In the genomic region with DNA sequence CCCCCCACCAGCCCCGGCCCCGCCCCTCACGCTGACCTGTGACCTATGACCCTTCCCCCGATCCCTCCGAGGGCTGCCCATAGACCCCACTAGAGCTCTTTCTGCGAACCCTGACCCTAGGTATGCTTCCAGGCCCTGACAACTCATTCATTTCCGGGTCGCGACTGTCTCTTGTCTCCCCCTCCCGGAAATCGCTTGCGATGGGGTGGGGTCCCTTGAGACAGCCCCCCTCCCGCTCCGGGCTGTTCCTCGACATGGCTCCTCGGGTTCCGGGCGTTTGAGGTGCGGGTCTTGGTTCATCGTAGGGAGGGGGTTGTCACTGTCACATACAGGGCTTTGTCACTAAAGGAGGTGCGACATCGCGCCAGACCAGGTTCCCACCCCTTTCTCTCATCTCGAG, we compare ENCODE assay signal across 8 mouse cellular contexts. TPM values are rescaled to one million over a fixed set of nuclear protein-coding genes. Genes with fewer than 3 reads are reported as not detected.
DNase-seq lines count a peak whose midpoint lies in the region; ATAC-seq and TF ChIP-seq lines count a peak whose summit lies in the region.

No protein-coding gene starts in this region.

- TF ChIP-seq CTCF in left cerebral cortex, adult 2 months (IDR thresholded peaks at IDR 0.05) = no peak
- no peak for TF ChIP-seq CTCF in spleen, adult 2 months (IDR thresholded peaks at IDR 0.05; ENCODE audit: extremely low read depth, insufficient read depth, insufficient read length, insufficient replicate concordance)

- H3K36me3 ChIP-seq in spleen, adult 2 months (ENCODE audit: control insufficient read depth, insufficient read depth, low read length) = peaks cover 14% of the 10 kb centered on the region

- under 1% methylated on average over 24 of the region's 24 CpGs for WGBS in spleen, adult 2 months

- DNase-seq in spleen, adult 12 weeks (ENCODE audit: low spot score) = peak; percentile 29
- no peak for DNase-seq in spleen, postnatal 14 days (ENCODE audit: low spot score in 2 of 2)
- peak; percentile 80 for DNase-seq in embryo, embryonic 10.5 days (ENCODE audit: low spot score)
- peak; percentile 47 to 56 for DNase-seq in heart, postnatal 14 days
- peak; percentile 49 to 60 for DNase-seq in left cerebral cortex, adult 2 months (ENCODE audit: extremely low spot score in 1 of 2, low spot score in 2 of 2)
- peak in 1 of 2 experiments; percentile 49 for DNase-seq in spleen, adult 2 months (ENCODE audit: low read depth in 1 of 2, low spot score in 2 of 2)
- no peak for DNase-seq in ovary, postnatal 10 days (ENCODE audit: low spot score)

- ATAC-seq in megakaryocyte, adult 5-6 weeks (ENCODE audit: poor library complexity, severe bottlenecking) = 0 out of 2 replicates have a peak, but pooled peaks have one; percentile 2

- intact Hi-C loops in heart, postnatal 14 days (cut with DNase I) = no loop called here
- intact Hi-C loops in left cerebral cortex, adult 2 months (cut with DNase I) = loop anchor here (10.0 kb wide), 1 partner anchor 575 kb away; a partner anchor contains a TSS

- TF ChIP-seq POLR2A in spleen, adult 2 months (IDR thresholded peaks at IDR 0.05; ENCODE audit: low read depth, low read length) = no peak; the same call in 1 of the 2 replicates

- peaks cover 14% of the 10 kb centered on the region for H3K4me1 ChIP-seq in spleen, adult 2 months (ENCODE audit: control insufficient read depth, insufficient read depth, insufficient read length)

- peak overlapping the region; percentile 92 for H3K27ac ChIP-seq in left cerebral cortex, adult 2 months
- H3K27ac ChIP-seq in spleen, adult 2 months (ENCODE audit: insufficient read depth, low read length) = no peak overlapping the region

- no peaks in the 10 kb centered on the region for H3K27me3 ChIP-seq in spleen, adult 2 months (ENCODE audit: control insufficient read depth, insufficient read depth, low read length)

- peak overlapping the region; percentile 65 for H3K4me3 ChIP-seq in left cerebral cortex, adult 2 months
- peak overlapping the region; percentile 62 for H3K4me3 ChIP-seq in spleen, adult 2 months (ENCODE audit: extremely low read depth, insufficient read depth, insufficient read length)

RNA-seq across cellular contexts. Expression of a gene that starts 0.4 kb away (rescaled TPM):
- 10 to 100 TPM; 33.5 to 36.4 TPM for total RNA-seq in heart, postnatal 14 days (2021)
- total RNA-seq in left cerebral cortex, adult 2 months (2021) = 10 to 100 TPM; 75.0 to 87.0 TPM
- 39.1 and 44.0 TPM in 2 replicates for total RNA-seq in megakaryocyte, adult 5-6 weeks (2015)
- total RNA-seq in megakaryocyte, adult 5-6 weeks (2017) = 14.2 and 26.3 TPM in 2 replicates
- 67.8 and 83.4 TPM in 2 replicates for polyA plus RNA-seq in spleen, adult 2 months (2012; rRNA removed)

RNA-seq across cellular contexts. Expression of a gene that starts 4.7 kb away (rescaled TPM):
- total RNA-seq in heart, postnatal 14 days (2021) = 100 to 1,000 TPM; 111 to 124 TPM
- 10 to 100 TPM; 49.2 to 57.1 TPM for total RNA-seq in left cerebral cortex, adult 2 months (2021)
- total RNA-seq in megakaryocyte, adult 5-6 weeks (2015) = 31.6 and 40.1 TPM in 2 replicates
- total RNA-seq in megakaryocyte, adult 5-6 weeks (2017) = 33.5 and 36.1 TPM in 2 replicates
- 46.4 and 69.8 TPM in 2 replicates for polyA plus RNA-seq in spleen, adult 2 months (2012; rRNA removed)

RNA-seq across cellular contexts. Expression of a gene that starts 6.0 kb away (rescaled TPM):
- 10 to 100 TPM; 29.1 to 31.9 TPM for total RNA-seq in heart, postnatal 14 days (2021)
- total RNA-seq in left cerebral cortex, adult 2 months (2021) = 100 to 1,000 TPM; 302 to 335 TPM
- 2.4 and 3.1 TPM in 2 replicates for total RNA-seq in megakaryocyte, adult 5-6 weeks (2015)
- 5.8 and 7.4 TPM in 2 replicates for total RNA-seq in megakaryocyte, adult 5-6 weeks (2017)
- polyA plus RNA-seq in spleen, adult 2 months (2012; rRNA removed) = 55.1 and 75.0 TPM in 2 replicates

RNA-seq across cellular contexts. Expression of a gene that starts 16.4 kb away (rescaled TPM):
- 10 to 100 TPM; 16.6 to 18.4 TPM for total RNA-seq in heart, postnatal 14 days (2021)
- total RNA-seq in left cerebral cortex, adult 2 months (2021) = 10 to 100 TPM; 62.5 to 64.0 TPM
- total RNA-seq in megakaryocyte, adult 5-6 weeks (2015) = 0.47 and 1.5 TPM in 2 replicates
- 3.0 and 4.2 TPM in 2 replicates for total RNA-seq in megakaryocyte, adult 5-6 weeks (2017)
- polyA plus RNA-seq in spleen, adult 2 months (2012; rRNA removed) = 15.1 and 20.2 TPM in 2 replicates

RNA-seq across cellular contexts. Expression of a gene that starts 18.5 kb away (rescaled TPM):
- 10 to 100 TPM; 16.4 to 18.7 TPM for total RNA-seq in heart, postnatal 14 days (2021)
- total RNA-seq in left cerebral cortex, adult 2 months (2021) = 10 to 100 TPM; 33.0 to 37.4 TPM
- total RNA-seq in megakaryocyte, adult 5-6 weeks (2015) = 3.4 and 3.7 TPM in 2 replicates
- total RNA-seq in megakaryocyte, adult 5-6 weeks (2017) = 12.1 and 14.2 TPM in 2 replicates
- polyA plus RNA-seq in spleen, adult 2 months (2012; rRNA removed) = 26.3 and 33.3 TPM in 2 replicates

Comparison
In these comparisons a context has a peak if more than half of its experiments do, and no peak if none do; other contexts are left out.
1. DNase-seq: peak in spleen, adult 12 weeks (single experiment), embryo, embryonic 10.5 days (single experiment), heart, postnatal 14 days (2 of 2) and left cerebral cortex, adult 2 months (2 of 2); none in spleen, postnatal 14 days (0 of 2) and ovary, postnatal 10 days (single experiment).
2. RNA of a gene that starts 6.0 kb away (total RNA-seq): 302 to 335 TPM in left cerebral cortex, adult 2 months; 29.1 to 31.9 TPM in heart, postnatal 14 days and 2.4 to 7.4 TPM in megakaryocyte, adult 5-6 weeks; every median in the first group is over 4 times any median in the second.